Mouse (Mus musculus) B cell, adult 2 months (primary cell): ENCODE data around the gene Palm3.
A peak's percentile ranks its signal among the peaks of the same experiment; 100 is the strongest.
"Not testable (repeated sequence)": the region's sequence is repeated elsewhere in the genome, so short reads cannot be mapped to it uniquely, and the experiment has no call there.

Source experiments
- DNase-seq, 2 experiments: peaks; one replicate each; pipeline ENCODE4 v3.0.0; 2022

Palm3 gene

DNA sequence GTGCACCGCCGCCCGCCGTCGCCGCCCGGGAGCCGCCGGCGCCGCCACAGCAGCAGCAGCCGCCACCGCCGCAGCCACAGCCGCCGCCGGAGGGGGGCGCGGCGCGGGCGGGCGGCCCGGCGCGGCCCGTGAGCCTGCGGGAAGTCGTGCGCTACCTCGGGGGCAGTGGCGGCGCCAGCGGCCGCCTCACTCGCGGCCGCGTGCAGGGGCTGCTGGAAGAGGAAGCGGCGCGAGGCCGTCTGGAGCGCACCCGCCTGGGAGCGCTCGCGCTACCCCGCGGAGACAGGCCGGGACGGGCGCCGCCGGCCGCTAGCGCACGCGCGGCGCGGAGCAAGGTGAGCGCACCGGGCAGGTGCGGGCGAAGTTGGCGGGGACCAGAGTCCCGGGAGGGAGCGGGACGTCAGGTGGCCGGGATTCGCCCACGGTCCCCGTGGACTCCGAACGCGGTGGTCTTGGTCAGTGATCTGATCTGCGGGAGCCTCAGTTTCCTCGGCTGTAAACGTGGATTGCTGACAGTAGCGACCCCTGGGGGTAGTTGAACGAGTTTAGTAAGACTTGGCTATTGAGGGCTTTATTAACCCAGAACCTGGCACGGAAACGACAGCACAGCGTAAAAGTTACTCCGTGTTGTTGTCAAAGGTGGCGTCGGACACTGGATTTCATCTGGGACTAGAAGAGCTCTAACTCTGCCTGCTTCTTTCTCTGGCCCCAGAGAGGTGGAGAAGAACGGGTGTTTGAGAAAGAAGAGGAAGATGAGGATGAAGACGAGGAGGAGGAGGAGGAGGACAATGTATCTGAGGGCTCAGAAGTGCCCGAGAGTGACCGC, 22.8 kb upstream of the Palm3 start:
- DNase-seq = peak; percentile 76 to 79

DNA sequence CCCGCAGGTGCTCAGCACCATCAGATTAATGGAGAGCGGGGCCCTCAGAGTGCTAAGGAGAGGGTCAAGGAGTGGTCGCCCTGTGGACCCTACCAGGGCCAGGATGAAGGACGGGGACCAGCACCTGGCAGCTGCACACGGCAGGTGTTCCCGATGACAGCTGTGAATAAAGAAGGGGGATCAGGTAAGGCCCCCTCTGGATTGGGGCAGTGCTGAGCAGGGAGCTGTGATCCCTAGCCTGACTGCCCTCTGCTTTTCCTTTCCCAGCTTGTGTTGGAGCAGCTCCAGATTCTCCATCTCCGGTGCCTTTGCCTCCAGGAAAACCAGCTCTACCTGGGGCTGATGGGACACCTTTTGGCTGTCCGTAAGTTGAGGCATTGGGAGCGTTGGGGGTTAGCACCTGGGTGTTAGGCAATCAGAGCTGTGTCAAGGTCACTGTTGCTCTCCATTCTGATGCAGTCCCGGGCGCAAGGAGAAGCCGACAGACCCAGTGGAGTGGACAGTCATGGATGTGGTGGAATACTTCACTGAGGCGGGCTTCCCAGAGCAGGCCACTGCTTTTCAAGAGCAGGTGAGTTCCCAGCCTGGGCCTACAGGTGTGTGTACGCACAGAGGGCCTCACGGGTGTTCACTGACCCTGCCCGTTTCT, 22.1 kb upstream of the Palm3 start:
- no peak for DNase-seq

DNA sequence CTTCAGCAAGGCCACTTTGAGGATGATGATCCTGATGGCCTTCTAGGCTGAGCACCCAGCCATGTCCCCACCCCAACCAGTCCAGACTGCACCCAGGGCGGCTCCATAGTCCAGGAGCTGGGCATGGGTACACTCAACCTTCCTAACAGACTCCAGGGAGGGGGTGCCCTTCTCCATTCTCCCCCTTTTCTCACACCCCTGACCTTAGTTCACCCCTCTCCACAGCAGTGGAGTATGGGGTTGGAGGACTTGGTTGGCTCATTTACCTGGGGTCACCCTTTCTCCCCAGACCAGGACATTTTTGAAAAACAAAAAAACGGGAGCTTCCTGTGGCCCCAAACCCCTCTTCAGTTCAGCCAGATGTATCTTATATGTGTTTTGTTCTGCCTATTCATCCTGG, 21.4 kb upstream of the Palm3 start:
- no peak for DNase-seq

DNA sequence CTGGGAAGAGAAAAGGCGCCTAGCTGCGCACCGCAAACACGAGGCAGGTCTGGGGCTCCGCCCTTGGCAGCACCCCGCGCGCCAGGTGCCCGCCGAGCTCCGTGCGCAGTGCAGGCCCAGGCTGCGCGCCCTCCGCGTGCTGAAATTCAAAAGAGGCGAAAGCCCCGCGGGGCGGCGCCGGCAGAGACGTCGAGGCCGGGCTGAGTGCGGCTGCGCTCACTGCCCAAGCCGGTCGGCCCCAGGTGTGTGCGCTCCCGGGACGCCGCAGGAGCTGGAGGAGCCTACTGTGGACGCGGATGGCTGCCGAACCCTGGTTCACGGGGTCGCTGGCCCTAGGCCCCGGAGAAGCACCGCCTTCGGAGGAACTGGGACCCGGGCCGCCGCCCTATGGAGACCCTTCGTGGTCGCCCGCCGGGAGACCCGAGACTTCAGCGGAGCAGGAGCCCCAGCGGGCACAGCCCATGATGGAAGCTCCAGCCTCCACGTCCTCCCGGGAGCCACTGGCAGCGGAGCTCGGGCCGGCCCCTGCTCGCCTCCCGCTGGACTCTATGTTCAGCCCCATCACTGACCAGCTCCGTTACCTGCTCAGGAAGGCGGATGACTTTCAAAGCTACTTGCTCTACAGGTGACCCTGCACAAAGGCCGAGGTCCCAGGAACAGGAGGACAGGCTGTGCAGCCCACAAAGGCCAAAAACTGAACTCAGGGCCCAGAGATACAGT, 19.8 kb upstream of the Palm3 start, which contains the start of gene 1700067K01Rik:
TSS of gene 1700067K01Rik (plus strand) at position 222 of the 720 bp plus-strand sequence.
- DNase-seq = no peak

DNA sequence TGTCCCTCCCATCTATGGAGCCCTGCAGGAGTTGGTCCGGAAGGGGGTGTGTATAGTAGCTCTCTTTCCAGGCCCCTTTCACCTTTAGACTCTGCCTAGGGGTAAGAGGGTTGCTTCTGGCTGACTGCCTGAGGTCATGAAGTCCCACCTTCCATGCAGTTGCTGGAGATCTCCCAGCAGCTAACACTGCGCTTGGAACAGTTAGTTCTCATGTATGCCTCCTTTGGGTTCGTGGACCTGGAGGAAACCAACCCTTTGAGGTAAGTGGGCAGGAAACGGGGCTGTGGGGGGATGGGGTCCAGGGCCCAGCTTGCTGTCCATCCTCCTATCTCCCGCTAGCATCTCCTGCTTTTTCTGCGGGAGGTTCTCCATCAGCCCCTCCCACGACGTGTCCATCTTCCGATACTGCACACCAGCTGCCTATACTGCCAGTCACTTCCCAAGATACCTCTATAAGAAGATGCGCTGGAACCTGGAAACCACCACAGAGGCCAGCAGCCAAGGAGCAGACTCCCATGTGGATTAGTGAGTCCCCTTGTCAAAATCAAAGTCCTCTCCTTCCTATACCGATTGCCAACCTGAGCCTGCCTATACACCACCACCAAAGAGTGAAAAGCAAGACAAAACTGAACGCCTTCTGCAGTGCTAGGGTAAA, 18.2 kb upstream of the Palm3 start:
- no peak for DNase-seq

DNA sequence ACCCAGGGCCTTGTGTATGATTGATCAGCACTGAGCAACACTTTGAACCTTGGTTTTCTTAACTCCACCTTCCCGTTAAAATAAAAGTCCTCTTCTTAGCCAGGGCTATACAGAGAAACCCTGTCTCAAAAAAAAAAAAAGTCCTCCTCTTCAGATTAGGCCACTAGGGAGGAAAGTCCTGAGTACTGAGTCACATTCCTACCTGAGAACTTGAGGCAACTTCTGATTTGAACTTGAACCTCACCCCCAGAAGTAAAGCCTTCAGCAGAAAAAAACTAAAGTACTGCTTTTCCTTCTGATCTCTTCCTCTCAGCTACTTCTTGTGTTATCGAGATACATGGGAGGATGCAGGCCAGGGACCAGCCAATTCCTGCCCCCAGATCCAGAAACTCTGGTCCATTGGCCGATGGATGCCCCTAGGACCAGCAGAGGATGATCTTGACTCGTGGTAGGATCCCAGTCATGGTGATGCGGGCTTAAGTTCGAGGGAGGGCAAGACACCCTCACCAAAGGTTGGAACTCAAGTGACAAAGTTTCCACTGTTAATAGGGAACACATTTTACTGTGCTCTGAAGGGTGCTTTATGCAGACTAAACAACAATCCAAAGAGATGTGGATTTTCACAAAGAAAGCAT, 17.5 kb upstream of the Palm3 start:
- DNase-seq = no peak

DNA sequence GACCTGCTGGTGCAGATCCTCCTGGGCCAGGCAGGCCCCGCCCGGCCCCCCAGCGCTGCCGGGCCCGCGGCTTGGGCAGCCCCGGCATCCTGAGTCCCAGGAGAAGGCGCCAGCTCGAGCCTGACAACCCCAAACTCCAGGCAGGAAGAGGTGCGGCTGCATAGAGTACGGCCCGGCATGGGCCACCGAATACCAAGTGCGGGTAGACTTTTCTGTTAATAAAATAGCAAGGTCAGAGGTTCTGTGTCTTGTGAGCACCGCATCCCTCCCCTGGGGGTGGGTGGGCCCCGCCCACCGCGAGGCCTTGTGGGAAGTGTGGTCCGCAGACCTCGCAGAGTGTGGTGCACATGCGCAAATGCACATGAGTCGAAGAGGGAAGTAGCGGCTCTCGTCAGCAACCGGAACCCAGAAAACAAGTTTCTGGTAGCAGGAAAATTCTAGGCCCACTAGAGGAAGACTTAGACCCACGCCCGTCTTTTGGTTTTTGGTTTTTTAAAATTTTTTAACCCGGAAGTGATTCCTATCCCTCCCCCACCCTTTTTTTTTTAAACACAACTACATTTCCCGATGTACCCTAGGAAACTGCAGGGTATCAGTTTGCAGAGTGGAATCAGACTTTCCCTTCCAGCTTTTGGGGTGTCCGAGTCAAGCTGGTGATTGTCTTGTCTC, 16.6 kb upstream of the Palm3 start:
- peak; percentile 98 for DNase-seq

DNA sequence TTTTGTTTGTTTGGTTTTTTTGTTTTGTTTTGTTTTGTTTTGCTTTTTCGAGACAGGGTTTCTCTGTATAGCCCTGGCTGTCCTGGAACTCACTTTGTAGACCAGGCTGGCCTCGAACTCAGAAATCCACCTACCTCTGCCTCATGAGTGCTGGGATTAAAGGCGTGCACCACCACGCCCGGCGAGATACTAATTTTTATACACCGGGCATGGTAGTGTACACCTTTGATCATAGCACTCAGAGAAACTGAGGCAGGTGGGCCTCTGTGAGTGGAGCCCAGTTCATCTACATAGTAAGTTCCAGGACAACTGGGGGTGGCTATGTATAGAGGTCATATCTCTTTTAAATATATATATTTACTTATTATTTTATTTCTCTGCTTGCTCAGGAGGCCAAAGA, 15.8 kb upstream of the Palm3 start:
- not testable (repeated sequence) for DNase-seq

DNA sequence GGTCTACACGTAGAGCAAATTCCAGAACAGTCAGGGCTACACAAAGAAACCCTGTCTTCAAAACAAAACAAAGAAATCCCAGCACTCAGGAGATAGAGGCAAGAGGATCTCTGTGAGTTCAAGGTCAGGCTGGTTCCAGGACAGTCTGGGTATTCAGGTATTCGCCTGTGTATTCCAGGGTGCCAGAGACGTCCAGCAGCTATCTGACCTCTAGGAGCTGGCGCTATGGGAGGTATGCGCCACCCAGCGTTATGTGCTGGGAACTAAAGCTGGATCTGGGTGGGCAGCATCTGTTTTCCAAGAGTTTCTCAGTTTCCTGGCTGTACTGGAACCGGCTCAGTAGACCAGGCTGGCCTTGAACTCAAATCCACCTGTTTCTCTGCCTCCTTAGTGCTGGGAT, 12.9 kb upstream of the Palm3 start:
- no peak for DNase-seq

DNA sequence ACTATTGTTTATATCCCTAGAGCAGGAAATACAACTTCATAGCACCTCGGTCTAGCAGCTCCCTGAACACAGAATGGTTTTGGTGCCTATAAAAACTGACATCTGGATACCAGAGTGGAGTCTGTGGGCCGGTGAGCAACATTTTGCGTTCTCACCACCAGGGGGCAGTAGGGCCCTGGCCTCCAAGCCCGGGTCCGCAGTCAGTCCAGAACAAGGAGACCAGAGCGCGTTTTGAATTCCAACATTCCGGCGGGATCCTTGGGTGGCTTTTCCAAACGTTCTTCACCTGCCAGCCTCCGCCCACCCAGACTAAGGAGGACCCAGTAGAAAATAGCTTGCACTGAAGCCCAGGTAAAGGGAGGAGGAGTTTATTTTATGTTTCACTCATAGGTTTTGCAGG, 11.4 kb upstream of the Palm3 start:
- DNase-seq = peak; percentile 89

DNA sequence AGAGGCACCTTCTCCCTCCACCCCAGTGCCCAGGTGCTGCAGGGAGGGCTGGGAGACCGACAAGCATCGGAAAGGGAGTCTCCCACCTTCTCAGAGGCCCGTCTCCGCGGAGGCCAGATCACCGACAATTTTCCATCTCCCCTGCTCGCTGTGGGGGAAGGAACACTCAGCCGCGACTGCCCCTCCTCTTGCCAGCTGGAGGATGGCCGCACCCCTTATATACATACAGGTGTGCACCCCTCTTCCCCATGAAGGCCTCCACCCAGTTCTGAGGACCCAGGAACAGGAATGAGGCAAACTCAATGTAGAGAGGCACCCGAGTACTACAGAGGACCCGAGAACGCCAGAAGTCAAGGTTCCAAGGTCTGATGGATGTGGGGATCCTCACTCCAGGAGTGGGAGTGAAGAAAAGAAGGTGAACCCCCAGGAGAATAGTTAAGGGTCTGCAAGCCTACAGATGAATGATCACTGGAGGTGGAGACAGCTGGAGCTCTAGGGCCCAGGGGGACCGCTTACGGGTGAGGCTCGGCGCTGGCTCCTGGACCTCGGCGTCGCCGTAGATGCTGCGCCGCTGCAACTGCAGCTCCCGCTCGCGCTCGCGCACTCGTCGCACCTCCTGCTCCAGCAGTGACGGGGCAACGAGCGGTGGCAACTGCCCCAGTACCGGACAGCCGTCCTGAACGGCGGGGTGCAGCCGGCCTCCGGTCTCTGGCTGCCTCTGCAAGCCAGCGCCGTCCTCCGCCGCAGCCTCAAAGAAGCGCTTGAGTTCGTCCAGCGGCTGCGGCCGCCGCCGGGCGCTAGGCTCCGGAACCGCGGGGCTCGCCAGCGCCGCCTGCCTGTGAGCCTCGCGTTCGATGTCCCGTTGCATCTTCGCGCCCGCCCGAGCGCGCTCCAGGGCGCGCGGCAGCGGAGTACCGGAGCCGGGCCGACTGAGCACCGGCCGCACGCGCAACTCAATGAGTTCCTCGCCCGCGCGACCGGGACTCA, 10.4 kb upstream of the Palm3 start:
- peak; percentile 73 to 80 for DNase-seq

DNA sequence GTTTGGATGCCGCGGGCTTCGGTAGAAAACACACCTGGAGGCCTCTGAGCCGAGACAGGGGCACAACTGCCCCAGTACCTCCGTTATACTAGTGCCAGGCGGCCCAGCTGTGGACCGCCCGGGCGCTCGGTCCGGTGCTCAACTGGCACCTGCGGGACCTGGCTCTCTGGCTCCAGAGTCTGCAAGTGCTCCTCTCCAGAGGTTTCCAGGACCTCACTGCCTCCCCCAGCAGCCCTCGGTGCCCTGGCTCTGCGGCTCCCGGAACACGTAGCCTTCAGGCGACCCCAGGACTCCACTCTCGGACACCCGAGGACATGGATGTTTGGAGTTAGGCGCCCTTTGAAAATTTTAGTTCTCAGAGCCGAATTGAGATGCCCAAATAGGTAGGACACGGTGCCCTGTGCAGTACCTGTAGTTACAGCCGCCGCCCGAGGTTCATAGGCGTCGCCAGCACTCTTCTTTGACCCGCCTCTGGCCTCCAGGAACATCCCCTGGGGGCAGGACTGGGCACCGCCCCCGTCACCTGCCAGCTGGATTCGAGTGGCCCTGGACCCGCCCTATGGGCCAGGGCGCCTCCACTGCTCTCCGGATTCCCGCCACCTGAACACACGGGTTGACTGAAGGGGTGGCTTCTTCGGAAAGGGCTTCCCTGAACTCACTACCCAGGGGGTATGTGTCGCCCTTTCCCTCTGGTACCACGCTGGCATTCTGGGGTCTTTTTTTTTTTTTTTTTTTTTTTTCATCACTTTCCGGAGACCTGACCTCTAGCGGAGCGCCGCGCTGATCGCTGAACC, 9.4 kb upstream of the Palm3 start, which contains the start of gene 2210011C24Rik:
TSS of gene 2210011C24Rik (minus strand) at position 467 of the 794 bp plus-strand sequence.
- DNase-seq = peak; percentile 44 to 45

DNA sequence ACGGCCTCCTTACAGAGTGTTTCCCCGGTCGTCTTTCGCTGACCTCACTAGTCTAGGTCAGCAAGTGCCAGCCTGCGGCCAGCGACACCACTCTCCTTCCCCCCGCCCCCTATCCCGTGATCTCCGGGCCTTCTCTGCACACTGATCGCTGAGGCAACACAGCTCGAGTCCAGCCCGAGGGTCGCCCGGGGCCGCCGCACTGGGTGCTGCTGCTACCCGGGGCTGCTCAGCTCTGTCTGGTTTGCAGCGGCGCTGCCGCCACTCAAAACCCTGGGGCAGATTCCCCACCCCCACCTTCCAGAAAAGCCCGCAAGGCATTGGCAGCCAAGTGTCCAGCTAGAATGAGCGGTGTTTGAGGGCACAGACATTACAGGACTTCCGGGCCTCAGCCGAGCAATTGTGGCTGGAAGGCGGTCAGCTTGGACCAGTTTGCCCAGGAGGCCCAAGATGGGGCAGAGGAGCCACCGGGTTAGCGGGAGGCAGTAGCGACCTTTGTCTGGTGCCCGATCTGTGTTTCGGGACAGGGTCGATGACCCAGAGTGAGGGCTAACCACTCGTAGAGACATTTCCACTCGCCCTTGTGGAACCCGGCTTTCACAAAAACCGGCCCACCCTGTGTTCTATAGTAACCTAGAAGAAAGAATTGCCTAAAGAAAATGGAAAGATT, 8.6 kb upstream of the Palm3 start:
- DNase-seq = no peak

DNA sequence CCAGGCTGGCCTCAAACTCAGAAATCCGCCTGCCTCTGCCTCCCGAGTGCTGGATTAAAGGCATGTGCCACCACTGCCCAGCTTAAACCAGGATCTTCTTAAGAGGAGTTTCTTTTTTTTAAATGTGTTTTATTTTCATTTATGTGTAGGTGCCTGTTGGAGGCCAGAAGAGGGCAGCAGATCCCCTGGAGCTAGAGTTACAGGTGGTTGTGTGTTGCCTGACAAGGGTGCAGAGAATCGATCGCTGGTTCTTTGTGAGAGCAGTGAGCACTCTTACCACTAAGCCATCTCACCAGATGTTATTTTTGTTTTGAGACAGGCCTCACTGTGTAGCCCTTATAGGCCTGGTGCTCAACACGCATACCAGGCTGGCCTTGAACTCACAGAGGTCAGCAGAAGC, 5.4 kb upstream of the Palm3 start:
- DNase-seq = no peak

DNA sequence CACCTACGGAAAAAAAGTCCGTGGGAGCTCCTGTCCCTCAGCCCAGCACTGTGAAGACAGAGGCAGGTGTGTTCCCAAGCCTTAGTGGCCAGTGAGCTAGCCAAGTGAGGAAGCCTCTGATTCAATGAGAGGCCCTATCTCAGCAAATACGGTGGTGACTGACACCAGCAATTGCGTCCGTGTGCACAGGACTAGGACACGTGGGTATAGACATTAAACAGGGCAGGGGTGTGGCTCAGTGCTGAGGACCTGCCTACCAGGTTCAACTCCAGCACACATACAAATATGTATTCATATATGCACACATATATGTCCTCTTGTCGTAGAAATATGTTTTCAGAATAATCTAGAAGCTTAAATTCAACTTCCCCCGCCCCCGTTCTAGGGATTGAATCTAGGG, 1.5 kb upstream of the Palm3 start:
- DNase-seq = no peak

DNA sequence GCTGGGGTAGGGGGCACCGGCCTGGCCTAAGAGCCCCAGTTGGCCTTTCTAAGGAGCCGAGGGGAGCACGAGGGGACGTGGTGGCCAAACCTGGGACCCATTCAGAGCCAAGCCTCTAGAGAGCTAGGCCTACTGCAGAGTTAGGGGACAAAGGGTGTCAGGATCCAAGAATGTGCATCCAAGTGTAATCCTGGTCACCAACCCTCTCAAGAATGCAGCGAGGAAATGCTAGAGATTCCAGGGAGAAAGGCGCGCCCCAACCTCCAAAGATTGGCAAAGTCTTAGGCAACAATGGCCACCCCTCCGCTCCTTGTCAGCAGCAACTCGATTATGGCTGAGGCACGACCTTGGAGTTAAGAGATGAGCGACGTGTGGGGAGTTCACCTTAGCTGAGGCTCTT, 298 bp downstream of the Palm3 start:
- DNase-seq = no peak

DNA sequence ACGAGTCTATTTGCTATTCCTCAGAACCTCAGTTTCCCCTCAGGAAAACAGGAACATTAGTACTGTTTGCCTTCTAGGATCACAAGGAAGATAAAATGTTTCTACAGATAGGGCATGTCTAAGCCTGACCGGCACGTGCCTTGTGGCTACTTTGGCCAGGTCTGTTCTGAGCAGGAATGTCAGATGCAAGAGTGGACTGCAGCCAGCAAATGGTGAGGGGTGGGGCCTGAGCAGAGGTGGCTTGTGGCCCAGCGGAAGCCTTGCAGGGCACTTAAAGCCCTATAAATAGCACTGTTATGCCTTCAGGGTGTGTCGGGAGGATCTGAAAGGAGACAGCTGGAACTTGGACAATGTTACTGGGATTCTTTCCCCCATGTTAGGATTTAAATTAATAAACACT, 1.8 kb downstream of the Palm3 start:
- no peak for DNase-seq

DNA sequence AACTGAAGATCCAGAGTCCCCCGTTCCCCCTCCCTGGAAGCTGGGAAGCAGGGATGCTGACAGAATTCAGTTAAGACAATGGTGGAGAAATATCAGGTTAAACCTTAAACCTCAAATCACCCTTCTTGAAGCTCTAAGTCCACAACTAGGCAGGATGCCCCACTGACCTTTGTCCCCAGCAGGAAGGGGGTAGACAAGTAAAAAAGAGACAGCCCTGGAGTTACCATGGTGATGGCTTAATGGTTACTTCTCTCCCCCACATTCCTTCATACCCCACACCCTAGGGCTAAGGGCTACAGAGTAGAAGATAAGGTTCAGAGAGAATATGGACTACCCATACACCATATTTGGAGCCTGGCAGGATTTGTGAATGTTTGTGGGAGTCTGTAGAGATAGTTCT, 2.4 kb downstream of the Palm3 start:
- no peak for DNase-seq

DNA sequence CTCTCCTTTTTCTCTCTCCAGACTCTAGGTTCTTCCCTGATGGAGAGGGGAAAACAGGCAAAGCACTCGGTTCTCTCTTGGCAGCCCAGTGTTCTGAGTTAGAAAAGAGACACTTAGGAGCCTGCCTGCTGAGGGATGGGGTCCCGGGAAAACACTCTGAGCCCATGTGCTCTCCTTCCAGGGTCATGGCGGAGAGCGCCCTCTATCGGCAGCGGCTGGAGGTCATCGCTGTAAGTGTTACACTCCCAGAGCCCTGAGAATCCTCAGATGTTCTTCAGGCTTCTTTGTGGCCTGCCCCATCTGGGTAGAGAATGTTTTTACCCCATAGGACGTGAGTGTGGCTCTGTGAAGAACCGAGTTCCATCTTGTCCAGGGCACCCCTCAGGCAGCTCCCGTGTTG, 2.9 kb downstream of the Palm3 start:
- DNase-seq = peak; percentile 75 to 78
